Mouse (Mus musculus): Measurements from ENCODE around the gene Gper1.

Gper1 gene

GRCm38 (mm10) chr5:139423026-139423865, at the start of gene Gper1:
Gene Gper1, plus strand, starts transcription at chr5:139423151.
- no peak for DNase-seq (ENCODE audit: low spot score)

GRCm38 (mm10) chr5:139373889-139374444, 49.0 kb upstream of the Gper1 start:
- DNase-seq (ENCODE audit: low spot score) = no peak

GRCm38 (mm10) chr5:139374841-139375240, 48.1 kb upstream of the Gper1 start:
- no peak for DNase-seq (ENCODE audit: low spot score)

GRCm38 (mm10) chr5:139377468-139378270, 45.3 kb upstream of the Gper1 start, which contains the start of gene Gpr146:
Gene Gpr146, plus strand, starts transcription at chr5:139377697.
- no peak for DNase-seq (ENCODE audit: low spot score)

- DNase-seq (ENCODE audit: low spot score) = no peak
Measured at GRCm38 (mm10) chr5:139378271-139378556, 44.7 kb upstream of the Gper1 start.

GRCm38 (mm10) chr5:139378986-139379629, 43.8 kb upstream of the Gper1 start:
- no peak for DNase-seq (ENCODE audit: low spot score)

GRCm38 (mm10) chr5:139379771-139380384, 43.1 kb upstream of the Gper1 start:
- DNase-seq (ENCODE audit: low spot score) = no peak

- DNase-seq (ENCODE audit: low spot score) = peak; percentile 84
Measured at GRCm38 (mm10) chr5:139380385-139381248, 42.3 kb upstream of the Gper1 start.

- DNase-seq (ENCODE audit: low spot score) = peak; percentile 67
Measured at GRCm38 (mm10) chr5:139381586-139382513, 41.1 kb upstream of the Gper1 start.

- DNase-seq (ENCODE audit: low spot score) = peak; percentile 66
Measured at GRCm38 (mm10) chr5:139382760-139383159, 40.2 kb upstream of the Gper1 start.

GRCm38 (mm10) chr5:139383234-139383633, 39.7 kb upstream of the Gper1 start:
- no peak for DNase-seq (ENCODE audit: low spot score)

- no peak for DNase-seq (ENCODE audit: low spot score)
Measured at GRCm38 (mm10) chr5:139384531-139384930, 38.4 kb upstream of the Gper1 start.

- DNase-seq (ENCODE audit: low spot score) = no peak
Measured at GRCm38 (mm10) chr5:139386047-139386446, 36.9 kb upstream of the Gper1 start.

- DNase-seq (ENCODE audit: low spot score) = no peak
Measured at GRCm38 (mm10) chr5:139387329-139388194, 35.4 kb upstream of the Gper1 start.

GRCm38 (mm10) chr5:139388195-139388570, 34.8 kb upstream of the Gper1 start:
- DNase-seq (ENCODE audit: low spot score) = no peak

- peak; percentile 50 for DNase-seq (ENCODE audit: low spot score)
Measured at GRCm38 (mm10) chr5:139388694-139389675, 34.0 kb upstream of the Gper1 start.

GRCm38 (mm10) chr5:139389676-139390061, 33.3 kb upstream of the Gper1 start:
- DNase-seq (ENCODE audit: low spot score) = peak; percentile 75
